Mouse (Mus musculus): Measurements from ENCODE around the gene Wscd2. TPM values are rescaled to one million over a fixed set of nuclear protein-coding genes. Genes with fewer than 3 reads are reported as not detected.

Wscd2 gene
- 23.4 and 24.5 TPM in 2 replicates for polyA plus RNA-seq (2021; fragmentation: Nextera tagmentation)
- long read RNA-seq, experiment 1, full-length matches to known transcripts = 9 of 16 reads
- long read RNA-seq, experiment 1, partial matches to known transcripts = 6 of 16 reads
- long read RNA-seq, experiment 1, other reads (novel, unspliced or antisense) = 1 of 16 reads
- long read RNA-seq, experiment 2, full-length matches to known transcripts = 28 of 38 reads
- long read RNA-seq, experiment 2, partial matches to known transcripts = 3 of 38 reads
- long read RNA-seq, experiment 2, other reads (novel, unspliced or antisense) = 7 of 38 reads

DNA sequence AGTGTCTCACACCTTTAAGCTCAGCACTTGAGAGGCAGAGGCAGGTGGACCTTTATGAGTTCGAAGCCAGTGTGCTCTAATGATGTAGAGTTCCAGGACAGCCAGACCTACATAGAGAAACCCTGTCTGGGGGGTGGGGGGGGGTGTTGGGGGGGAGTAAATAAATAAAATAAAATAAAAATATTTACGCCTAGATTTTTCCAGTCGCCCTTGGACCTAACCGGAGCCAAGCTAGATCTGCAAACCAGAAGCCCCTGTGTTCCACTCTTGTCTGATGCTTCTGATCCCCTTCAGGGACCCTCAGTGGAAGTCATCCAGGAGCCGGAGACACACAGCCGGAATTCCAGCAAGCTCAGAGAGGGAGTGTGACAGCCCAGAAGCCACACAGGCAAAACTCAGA is at the start of gene Wscd2:
TSS of gene Wscd2 (plus strand) at position 301 of the 400 bp plus-strand sequence.

Other genes starting within 250 kb of the Wscd2 start
- 17.4 and 19.1 TPM in 2 replicates for gene Sgsm1, start 179.5 kb upstream of the Wscd2 start, polyA plus RNA-seq (2021; fragmentation: Nextera tagmentation)
- not detected in 2 replicates for gene Aym1, start 133.0 kb upstream of the Wscd2 start, polyA plus RNA-seq (2021; fragmentation: Nextera tagmentation)
- 1.3 and 2.2 TPM in 2 replicates for gene Cmklr1, start 160.1 kb downstream of the Wscd2 start, polyA plus RNA-seq (2021; fragmentation: Nextera tagmentation)
- not detected in 2 replicates for gene 1700069L16Rik, start 234.4 kb downstream of the Wscd2 start, polyA plus RNA-seq (2021; fragmentation: Nextera tagmentation)
- gene Ficd, start 245.5 kb downstream of the Wscd2 start, polyA plus RNA-seq (2021; fragmentation: Nextera tagmentation) = 15.3 and 15.5 TPM in 2 replicates

All from layer of hippocampus, adult 6 months (tissue).